Mouse (Mus musculus): ENCODE data around the gene Itsn1. TPM values are rescaled to one million over a fixed set of nuclear protein-coding genes. Genes with fewer than 3 reads are reported as not detected.
A peak's percentile ranks its signal among the peaks of the same experiment; 100 is the strongest.

Itsn1 gene
- polyA plus RNA-seq, 1 experiment from 2014 or later: 21.7 TPM

GRCm38 (mm10) chr16:91906672-91907071 is 177.6 kb downstream of the Itsn1 start:
- 91% methylated on average over 5 of the region's 5 CpGs for WGBS
- no peak overlapping the region for H3K9ac ChIP-seq
- no peaks in the 10 kb centered on the region for H3K36me3 ChIP-seq
- no peaks in the 10 kb centered on the region for H3K4me1 ChIP-seq
- H3K4me2 ChIP-seq: no peak overlapping the region
- no peak overlapping the region for H3K4me3 ChIP-seq (replicated peaks)
- no peak overlapping the region for H3K27ac ChIP-seq
- no peak for ATAC-seq (ENCODE audit: insufficient read depth, low FRiP score, low read depth)
- H3K9me3 ChIP-seq: no peaks in the 10 kb centered on the region
- no peaks in the 10 kb centered on the region for H3K27me3 ChIP-seq (replicated peaks)

- no peak for ATAC-seq (ENCODE audit: insufficient read depth, low FRiP score, low read depth)
- H3K4me1 ChIP-seq: no peaks in the 10 kb centered on the region
- WGBS: 71% methylated on average over 11 of the region's 11 CpGs
Measured at GRCm38 (mm10) chr16:91907158-91907557, 178.1 kb downstream of the Itsn1 start.

GRCm38 (mm10) chr16:91909569-91910335 is 180.7 kb downstream of the Itsn1 start:
- Histone ChIP-seq H3K4me3 (replicated peaks) (no peak overlapping the region), H3K27me3 (replicated peaks) (no peaks in the 10 kb centered on the region), H3K9me3 (no peaks in the 10 kb centered on the region), H3K9ac (no peak overlapping the region), H3K4me2 (no peak overlapping the region), H3K4me1 (no peaks in the 10 kb centered on the region), H3K36me3 (no peaks in the 10 kb centered on the region), H3K27ac (no peak overlapping the region)
- 84% methylated on average over 15 of the region's 15 CpGs for WGBS
- ATAC-seq (ENCODE audit: insufficient read depth, low FRiP score, low read depth): no peak

More at GRCm38 (mm10) chr16:91907158-91907557, 178.1 kb downstream of the Itsn1 start:
- Histone ChIP-seq H3K36me3 (no peaks in the 10 kb centered on the region), H3K27ac (no peak overlapping the region), H3K4me3 (replicated peaks) (no peak overlapping the region), H3K4me2 (no peak overlapping the region), H3K9me3 (no peaks in the 10 kb centered on the region), H3K27me3 (replicated peaks) (no peaks in the 10 kb centered on the region), H3K9ac (no peak overlapping the region)

GRCm38 (mm10) chr16:91917631-91918096 is 188.6 kb downstream of the Itsn1 start:
- peak overlapping the region; percentile 54 for H3K4me2 ChIP-seq
- peak; percentile 63; the same call in 1 of the 2 replicates for ATAC-seq (ENCODE audit: insufficient read depth, low FRiP score, low read depth)
- no peaks in the 10 kb centered on the region for H3K36me3 ChIP-seq
- H3K27ac ChIP-seq: no peak overlapping the region
- H3K9me3 ChIP-seq: no peaks in the 10 kb centered on the region
- H3K4me1 ChIP-seq: no peaks in the 10 kb centered on the region
- no peaks in the 10 kb centered on the region for H3K27me3 ChIP-seq (replicated peaks)
- 27% methylated on average over 17 of the region's 17 CpGs for WGBS
- H3K9ac ChIP-seq: no peak overlapping the region
- H3K4me3 ChIP-seq (replicated peaks): peak overlapping the region; percentile 30

- Histone ChIP-seq H3K27me3 (replicated peaks) (no peaks in the 10 kb centered on the region), H3K4me3 (replicated peaks) (no peak overlapping the region), H3K4me1 (no peaks in the 10 kb centered on the region), H3K36me3 (no peaks in the 10 kb centered on the region), H3K4me2 (no peak overlapping the region), H3K9ac (no peak overlapping the region), H3K9me3 (no peaks in the 10 kb centered on the region), H3K27ac (no peak overlapping the region)
- WGBS: 66% methylated on average over 4 of the region's 4 CpGs
- no peak for ATAC-seq (ENCODE audit: insufficient read depth, low FRiP score, low read depth)
Measured at GRCm38 (mm10) chr16:91918461-91918860, 189.4 kb downstream of the Itsn1 start.

- WGBS: 55% methylated on average over 6 of the region's 6 CpGs
- H3K27me3 ChIP-seq (replicated peaks): no peaks in the 10 kb centered on the region
- no peaks in the 10 kb centered on the region for H3K9me3 ChIP-seq
- H3K27ac ChIP-seq: no peak overlapping the region
- H3K36me3 ChIP-seq: no peaks in the 10 kb centered on the region; the same call in 1 of the 2 replicates
- ATAC-seq (ENCODE audit: insufficient read depth, low FRiP score, low read depth): no peak
- H3K4me1 ChIP-seq: no peaks in the 10 kb centered on the region
- no peak overlapping the region for H3K4me2 ChIP-seq
- no peak overlapping the region for H3K4me3 ChIP-seq (replicated peaks)
- H3K9ac ChIP-seq: no peak overlapping the region
Measured at GRCm38 (mm10) chr16:91919056-91919455, 190.0 kb downstream of the Itsn1 start.

- no peaks in the 10 kb centered on the region for H3K9me3 ChIP-seq
- H3K27ac ChIP-seq: no peak overlapping the region
- H3K9ac ChIP-seq: no peak overlapping the region
- no peak; the same call in 1 of the 2 replicates for ATAC-seq (ENCODE audit: insufficient read depth, low FRiP score, low read depth)
- WGBS: 86% methylated on average over 11 of the region's 11 CpGs
- H3K4me2 ChIP-seq: no peak overlapping the region
- no peak overlapping the region for H3K4me3 ChIP-seq (replicated peaks)
- no peaks in the 10 kb centered on the region for H3K27me3 ChIP-seq (replicated peaks)
- no peaks in the 10 kb centered on the region for H3K4me1 ChIP-seq
- peaks cover 20% of the 10 kb centered on the region for H3K36me3 ChIP-seq
Measured at GRCm38 (mm10) chr16:91921340-91921739, 192.3 kb downstream of the Itsn1 start.

- ATAC-seq (ENCODE audit: insufficient read depth, low FRiP score, low read depth): no peak
- Histone ChIP-seq H3K27ac (no peak overlapping the region), H3K36me3 (peaks cover 36% of the 10 kb centered on the region), H3K4me1 (no peaks in the 10 kb centered on the region), H3K27me3 (replicated peaks) (no peaks in the 10 kb centered on the region), H3K4me3 (replicated peaks) (no peak overlapping the region), H3K9me3 (no peaks in the 10 kb centered on the region), H3K4me2 (no peak overlapping the region), H3K9ac (no peak overlapping the region)
- WGBS: 67% methylated on average over 8 of the region's 8 CpGs
Measured at GRCm38 (mm10) chr16:91922939-91923338, 193.9 kb downstream of the Itsn1 start.

- ATAC-seq (ENCODE audit: insufficient read depth, low FRiP score, low read depth): no peak
- Histone ChIP-seq H3K4me2 (no peak overlapping the region), H3K27me3 (replicated peaks) (no peaks in the 10 kb centered on the region), H3K36me3 (peaks cover 49% of the 10 kb centered on the region), H3K9me3 (no peaks in the 10 kb centered on the region), H3K27ac (no peak overlapping the region), H3K4me1 (no peaks in the 10 kb centered on the region), H3K4me3 (replicated peaks) (no peak overlapping the region), H3K9ac (no peak overlapping the region)
- 88% methylated on average over 8 of the region's 8 CpGs for WGBS
Measured at GRCm38 (mm10) chr16:91924426-91924825, 195.3 kb downstream of the Itsn1 start.

GRCm38 (mm10) chr16:91927911-91928630 is 199.0 kb downstream of the Itsn1 start:
- H3K9me3 ChIP-seq: no peaks in the 10 kb centered on the region
- no peaks in the 10 kb centered on the region for H3K27me3 ChIP-seq (replicated peaks)
- ATAC-seq (ENCODE audit: insufficient read depth, low FRiP score, low read depth): no peak
- 87% methylated on average over 16 of the region's 16 CpGs for WGBS
- H3K4me3 ChIP-seq (replicated peaks): no peak overlapping the region
- H3K4me1 ChIP-seq: peaks cover 5% of the 10 kb centered on the region; the same call in 1 of the 2 replicates
- H3K27ac ChIP-seq: no peak overlapping the region
- peaks cover 52% of the 10 kb centered on the region for H3K36me3 ChIP-seq
- H3K9ac ChIP-seq: no peak overlapping the region
- no peak overlapping the region for H3K4me2 ChIP-seq

GRCm38 (mm10) chr16:91931078-91932013 is 202.3 kb downstream of the Itsn1 start:
- H3K4me2 ChIP-seq: peak overlapping the region; percentile 61
- peak overlapping the region; percentile 86 for H3K27ac ChIP-seq
- under 1% methylated on average over 53 of the region's 53 CpGs for WGBS
- no peaks in the 10 kb centered on the region for H3K27me3 ChIP-seq (replicated peaks)
- H3K9me3 ChIP-seq: no peaks in the 10 kb centered on the region
- H3K9ac ChIP-seq: peak overlapping the region; percentile 98
- peak; percentile 94 for ATAC-seq (ENCODE audit: insufficient read depth, low FRiP score, low read depth)
- H3K36me3 ChIP-seq: peaks cover 32% of the 10 kb centered on the region
- H3K4me1 ChIP-seq: peaks cover 5% of the 10 kb centered on the region; the same call in 1 of the 2 replicates
- H3K4me3 ChIP-seq (replicated peaks): peak overlapping the region; percentile 99
